Mouse (Mus musculus) thymus, adult 2 months (tissue): ENCODE measurements around the gene Fndc7.

Experiments used
- CTCF ChIP-seq: fragments of 200-500 bp; IDR thresholded peaks from 2 replicates; pipeline ENCODE4 v1.5.1; 2012; ENCODE audit warnings: mild to moderate bottlenecking, control low read depth, low read length, moderate library complexity, borderline replicate concordance; ENCODE audit not compliant: control insufficient read depth, poor library complexity, insufficient read depth; ENCODE audit errors: extremely low read depth
- POLR2A ChIP-seq: fragments of 200-500 bp; IDR thresholded peaks from 2 replicates; pipeline ENCODE4 v1.6.1; 2012; ENCODE audit warnings: mild to moderate bottlenecking, low read length, control low read depth, moderate library complexity; ENCODE audit not compliant: control insufficient read depth, poor library complexity, insufficient read depth; ENCODE audit errors: extremely low read depth

DNA sequence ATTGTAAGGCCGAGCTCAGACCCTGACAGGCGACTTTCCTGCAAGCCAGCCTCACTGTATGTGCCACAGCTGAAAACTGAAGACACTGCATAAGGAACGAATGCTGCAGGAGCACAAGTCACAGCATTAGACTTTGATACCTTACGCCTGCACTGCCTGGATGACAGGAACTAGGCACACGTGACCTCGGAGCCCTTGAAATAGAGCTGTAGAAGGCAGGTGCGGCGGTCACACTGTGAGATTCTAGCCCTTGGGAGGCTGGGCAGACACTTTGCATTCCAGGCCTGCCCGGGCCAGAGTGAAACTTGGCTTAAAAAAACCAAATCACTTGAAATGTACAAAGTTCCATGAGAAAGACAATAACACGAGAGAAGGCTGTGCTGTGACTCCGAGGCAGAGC lies 59.3 kb downstream of the Fndc7 start:
- TF ChIP-seq CTCF = no peak
- TF ChIP-seq POLR2A = no peak
